Mouse (Mus musculus): ENCODE results near the gene Rpgrip1l. TPM values are rescaled to one million over a fixed set of nuclear protein-coding genes. Genes with fewer than 3 reads are reported as not detected.

The Rpgrip1l gene
- polyA plus RNA-seq, 1 experiment from 2014 or later = 9.8 TPM

- no peak for DNase-seq (ENCODE audit: extremely low spot score, low spot score)
- H3K27ac ChIP-seq = no peak overlapping the region
- 95% methylated on average over 6 of the region's 6 CpGs for WGBS
- no peak overlapping the region for H3K4me3 ChIP-seq
- H3K9me3 ChIP-seq = no peaks in the 10 kb centered on the region
- peaks cover 12% of the 10 kb centered on the region for H3K36me3 ChIP-seq (replicated peaks)
- H3K4me1 ChIP-seq = peaks cover 8% of the 10 kb centered on the region
- H3K27me3 ChIP-seq (ENCODE audit: poor library complexity, severe bottlenecking) = no peaks in the 10 kb centered on the region
These were observed 34.5 kb upstream of the Rpgrip1l start for GRCm38 (mm10) chr8:91347595-91347994.

DNA sequence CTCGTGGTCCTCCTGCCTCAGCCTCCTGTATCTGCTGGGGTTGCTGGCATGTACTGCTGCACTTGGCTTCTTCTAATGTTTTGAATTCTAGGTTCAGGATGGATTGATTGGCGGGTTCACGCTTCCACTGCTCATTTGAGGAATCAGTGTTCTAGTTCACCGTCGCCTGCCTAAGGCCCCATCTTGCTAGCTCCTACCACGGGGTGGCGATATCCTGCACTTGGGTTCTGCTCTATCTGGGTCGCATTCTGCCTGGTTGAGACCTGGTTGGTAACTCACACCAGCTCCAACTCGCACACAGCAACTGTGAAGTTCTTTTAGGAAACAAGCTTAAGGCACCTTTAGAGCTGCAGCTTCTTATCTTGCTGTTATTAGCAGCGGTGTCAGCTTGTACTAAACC, 34.1 kb upstream of the Rpgrip1l start:
- H3K27ac ChIP-seq = no peak overlapping the region
- H3K36me3 ChIP-seq (replicated peaks) = peaks cover 12% of the 10 kb centered on the region
- no peak for DNase-seq (ENCODE audit: extremely low spot score, low spot score)
- WGBS = 90% methylated on average over 10 of the region's 10 CpGs
- H3K4me3 ChIP-seq = no peak overlapping the region
- H3K9me3 ChIP-seq = no peaks in the 10 kb centered on the region
- no peaks in the 10 kb centered on the region for H3K27me3 ChIP-seq (ENCODE audit: poor library complexity, severe bottlenecking)
- H3K4me1 ChIP-seq = peaks cover 12% of the 10 kb centered on the region

- Histone ChIP-seq H3K27me3 (ENCODE audit: poor library complexity, severe bottlenecking) (no peaks in the 10 kb centered on the region), H3K27ac (no peak overlapping the region), H3K36me3 (replicated peaks) (peaks cover 3% of the 10 kb centered on the region), H3K9me3 (no peaks in the 10 kb centered on the region), H3K4me3 (no peak overlapping the region), H3K4me1 (peaks cover 21% of the 10 kb centered on the region)
- no peak for DNase-seq (ENCODE audit: extremely low spot score, low spot score)
- WGBS = 95% methylated on average over 11 of the region's 11 CpGs
These were observed 31.6 kb upstream of the Rpgrip1l start for GRCm38 (mm10) chr8:91344659-91345058.

- WGBS = 92% methylated on average over 5 of the region's 5 CpGs
- DNase-seq (ENCODE audit: extremely low spot score, low spot score) = no peak
- Histone ChIP-seq H3K4me1 (peaks cover 25% of the 10 kb centered on the region), H3K36me3 (replicated peaks) (peaks cover 4% of the 10 kb centered on the region; the same call in 1 of the 2 replicates), H3K27me3 (ENCODE audit: poor library complexity, severe bottlenecking) (no peaks in the 10 kb centered on the region), H3K27ac (no peak overlapping the region), H3K4me3 (no peak overlapping the region), H3K9me3 (no peaks in the 10 kb centered on the region)
These were observed 29.7 kb upstream of the Rpgrip1l start for GRCm38 (mm10) chr8:91342798-91343197.

DNA sequence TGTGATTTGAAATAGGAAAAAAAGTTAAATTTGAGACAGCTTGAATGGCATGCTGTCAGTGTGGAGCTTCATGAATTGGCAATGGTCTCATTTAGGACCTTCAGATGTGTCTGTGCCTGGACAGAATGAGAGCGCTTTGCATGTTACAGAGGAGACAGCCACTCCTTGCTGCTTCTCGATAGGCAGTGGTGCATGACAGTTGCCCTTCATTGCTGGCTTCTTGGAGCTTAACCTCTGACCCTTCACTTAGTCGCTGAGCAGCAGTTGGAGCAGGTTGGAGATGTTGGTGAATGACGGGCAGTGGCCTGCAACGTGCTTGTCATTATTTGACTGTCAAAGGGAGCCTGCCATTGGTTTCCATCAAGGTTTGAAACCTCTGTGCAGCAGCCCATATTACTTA, 29.1 kb upstream of the Rpgrip1l start:
- H3K9me3 ChIP-seq = peaks cover 3% of the 10 kb centered on the region; the same call in 1 of the 2 replicates
- H3K27me3 ChIP-seq (ENCODE audit: poor library complexity, severe bottlenecking) = no peaks in the 10 kb centered on the region
- H3K27ac ChIP-seq = no peak overlapping the region
- H3K4me3 ChIP-seq = no peak overlapping the region
- peaks cover 24% of the 10 kb centered on the region for H3K4me1 ChIP-seq
- no peak for DNase-seq (ENCODE audit: extremely low spot score, low spot score)
- 21% methylated on average over 5 of the region's 5 CpGs for WGBS
- peaks cover 8% of the 10 kb centered on the region; the same call in 1 of the 2 replicates for H3K36me3 ChIP-seq (replicated peaks)

DNA sequence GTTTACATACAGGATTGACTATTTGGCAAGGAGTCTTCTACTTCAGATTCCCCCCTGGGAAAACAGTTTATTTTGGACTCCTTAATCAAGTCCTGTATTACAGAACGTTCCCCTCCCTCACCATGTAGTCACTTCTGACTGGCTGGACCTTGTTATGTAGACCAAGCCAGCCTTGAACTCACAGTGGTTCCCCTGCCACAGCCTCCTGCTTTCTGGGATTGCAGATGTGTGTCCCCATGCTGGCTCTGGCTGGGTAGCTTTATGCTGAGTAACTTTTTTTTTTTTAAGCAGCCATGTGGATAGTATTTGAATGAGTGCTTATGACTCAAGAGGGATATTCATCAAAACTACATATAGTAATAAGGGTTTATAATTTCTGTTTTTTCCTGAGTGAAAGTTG, 27.7 kb upstream of the Rpgrip1l start:
- Histone ChIP-seq H3K27ac (no peak overlapping the region), H3K4me1 (peaks cover 20% of the 10 kb centered on the region), H3K4me3 (no peak overlapping the region), H3K27me3 (ENCODE audit: poor library complexity, severe bottlenecking) (no peaks in the 10 kb centered on the region), H3K9me3 (peaks cover 15% of the 10 kb centered on the region; the same call in 1 of the 2 replicates), H3K36me3 (replicated peaks) (0 out of 2 replicates have a peak, but pooled peaks cover 8% of the 10 kb centered on the region)
- DNase-seq (ENCODE audit: extremely low spot score, low spot score) = no peak
- WGBS = 90% methylated on average over 1 of the region's 1 CpGs

- Histone ChIP-seq H3K9me3 (peaks cover 16% of the 10 kb centered on the region; the same call in 1 of the 2 replicates), H3K27ac (no peak overlapping the region), H3K27me3 (ENCODE audit: poor library complexity, severe bottlenecking) (no peaks in the 10 kb centered on the region), H3K4me3 (no peak overlapping the region), H3K36me3 (replicated peaks) (peaks cover 10% of the 10 kb centered on the region; the same call in 1 of the 2 replicates), H3K4me1 (peaks cover 20% of the 10 kb centered on the region)
- DNase-seq (ENCODE audit: extremely low spot score, low spot score) = no peak
- WGBS = 90% methylated on average over 8 of the region's 8 CpGs
These were observed 26.6 kb upstream of the Rpgrip1l start for GRCm38 (mm10) chr8:91339651-91340050.

DNA sequence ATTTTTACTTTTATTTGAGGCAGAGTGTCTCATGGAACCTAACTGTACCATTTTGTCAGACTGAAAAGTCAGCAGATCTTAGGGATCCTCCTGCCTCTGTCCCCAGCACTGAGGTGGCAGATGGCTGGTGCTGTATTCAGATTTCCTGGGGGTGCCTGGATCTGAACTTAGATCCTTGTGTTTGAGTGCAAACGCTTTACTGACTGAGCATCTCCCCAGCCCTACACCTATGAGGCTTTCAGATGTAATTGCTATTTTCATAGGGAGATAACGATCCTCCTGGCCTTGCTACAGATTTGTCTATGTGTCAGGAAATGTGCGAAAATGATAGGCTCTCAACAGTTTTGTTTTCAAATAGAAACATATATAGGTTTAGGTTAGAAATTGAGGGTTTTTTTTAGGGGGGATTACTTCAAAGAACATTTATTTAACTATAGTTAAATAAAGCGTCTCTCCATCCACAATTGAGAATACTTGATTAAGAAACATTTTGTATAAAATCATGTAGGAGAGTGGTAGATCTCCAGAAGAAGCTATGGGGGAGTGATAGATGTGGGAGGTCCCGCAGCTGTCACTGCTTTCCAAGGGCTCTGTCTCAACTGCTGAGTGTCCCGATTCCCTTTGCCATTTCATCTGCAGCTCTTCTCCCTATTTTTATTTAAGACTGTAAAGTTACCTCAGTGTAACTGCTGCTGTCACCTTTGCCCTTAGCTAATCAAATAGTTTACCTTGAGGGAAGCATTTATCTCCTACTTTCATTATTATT, 25.5 kb upstream of the Rpgrip1l start:
- peaks cover 20% of the 10 kb centered on the region for H3K4me1 ChIP-seq
- peaks cover 13% of the 10 kb centered on the region; the same call in 1 of the 2 replicates for H3K36me3 ChIP-seq (replicated peaks)
- no peak for DNase-seq (ENCODE audit: extremely low spot score, low spot score)
- peaks cover 16% of the 10 kb centered on the region; the same call in 1 of the 2 replicates for H3K9me3 ChIP-seq
- no peak overlapping the region for H3K27ac ChIP-seq
- no peaks in the 10 kb centered on the region for H3K27me3 ChIP-seq (ENCODE audit: poor library complexity, severe bottlenecking)
- H3K4me3 ChIP-seq = no peak overlapping the region
- 94% methylated on average over 6 of the region's 6 CpGs for WGBS

GRCm38 (mm10) chr8:91329461-91329850, 16.4 kb upstream of the Rpgrip1l start:
- Histone ChIP-seq H3K27me3 (ENCODE audit: poor library complexity, severe bottlenecking) (no peaks in the 10 kb centered on the region), H3K4me3 (no peak overlapping the region), H3K4me1 (peaks cover 47% of the 10 kb centered on the region), H3K27ac (peak overlapping the region; percentile 63; the same call in 1 of the 2 replicates), H3K9me3 (no peaks in the 10 kb centered on the region; the same call in 1 of the 2 replicates), H3K36me3 (replicated peaks) (peaks cover 31% of the 10 kb centered on the region)
- 49% methylated on average over 6 of the region's 6 CpGs for WGBS
- no peak for DNase-seq (ENCODE audit: extremely low spot score, low spot score)

- H3K27ac ChIP-seq = peak overlapping the region; percentile 63; the same call in 1 of the 2 replicates
- peaks cover 51% of the 10 kb centered on the region for H3K4me1 ChIP-seq
- DNase-seq (ENCODE audit: extremely low spot score, low spot score) = no peak
These were observed 16.0 kb upstream of the Rpgrip1l start for GRCm38 (mm10) chr8:91329056-91329455.

DNA sequence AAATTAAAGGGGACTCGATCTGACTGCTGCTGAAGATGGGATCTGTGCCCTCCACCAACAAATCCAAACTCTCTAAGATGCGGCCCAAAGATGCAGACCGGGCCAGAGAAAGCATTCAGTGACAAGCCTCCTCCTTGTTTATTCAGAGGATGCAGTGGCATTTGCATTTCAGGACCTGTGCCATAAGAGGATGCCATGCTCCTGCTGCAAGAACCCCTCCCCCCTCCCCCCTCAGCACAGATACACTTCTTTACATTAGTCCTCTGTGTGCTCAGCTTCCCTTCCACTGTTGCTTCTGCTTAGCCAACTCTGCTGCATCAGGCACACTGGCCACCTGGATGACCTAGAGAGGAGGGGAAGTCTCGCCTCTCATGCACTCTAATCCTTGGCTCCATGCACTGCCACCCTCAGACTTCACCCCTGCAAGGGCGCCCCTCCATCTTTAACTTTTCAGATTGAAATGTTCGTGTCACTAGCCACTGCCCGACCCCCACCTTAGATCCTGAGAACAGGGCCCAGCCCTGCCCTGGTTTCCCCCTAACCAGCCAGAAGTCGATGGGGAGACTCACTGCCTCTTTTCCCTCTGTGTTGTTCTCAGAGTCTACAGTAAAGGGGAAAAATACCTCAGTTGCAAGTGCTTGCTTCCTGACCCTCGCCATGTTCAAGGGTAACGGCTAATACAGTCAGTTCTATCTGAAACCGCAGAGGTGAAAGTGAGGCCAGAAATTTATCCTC, 14.6 kb upstream of the Rpgrip1l start:
- DNase-seq (ENCODE audit: extremely low spot score, low spot score) = no peak
- peaks cover 62% of the 10 kb centered on the region for H3K4me1 ChIP-seq
- no peaks in the 10 kb centered on the region for H3K27me3 ChIP-seq (ENCODE audit: poor library complexity, severe bottlenecking)
- H3K9me3 ChIP-seq = no peaks in the 10 kb centered on the region
- H3K27ac ChIP-seq = no peak overlapping the region
- H3K36me3 ChIP-seq (replicated peaks) = peaks cover 32% of the 10 kb centered on the region
- 83% methylated on average over 11 of the region's 11 CpGs for WGBS
- no peak overlapping the region for H3K4me3 ChIP-seq

More at GRCm38 (mm10) chr8:91329056-91329455, 16.0 kb upstream of the Rpgrip1l start:
- Histone ChIP-seq H3K27me3 (ENCODE audit: poor library complexity, severe bottlenecking) (no peaks in the 10 kb centered on the region), H3K4me3 (no peak overlapping the region), H3K36me3 (replicated peaks) (peaks cover 32% of the 10 kb centered on the region), H3K9me3 (no peaks in the 10 kb centered on the region)
- WGBS = 84% methylated on average over 9 of the region's 9 CpGs

DNA sequence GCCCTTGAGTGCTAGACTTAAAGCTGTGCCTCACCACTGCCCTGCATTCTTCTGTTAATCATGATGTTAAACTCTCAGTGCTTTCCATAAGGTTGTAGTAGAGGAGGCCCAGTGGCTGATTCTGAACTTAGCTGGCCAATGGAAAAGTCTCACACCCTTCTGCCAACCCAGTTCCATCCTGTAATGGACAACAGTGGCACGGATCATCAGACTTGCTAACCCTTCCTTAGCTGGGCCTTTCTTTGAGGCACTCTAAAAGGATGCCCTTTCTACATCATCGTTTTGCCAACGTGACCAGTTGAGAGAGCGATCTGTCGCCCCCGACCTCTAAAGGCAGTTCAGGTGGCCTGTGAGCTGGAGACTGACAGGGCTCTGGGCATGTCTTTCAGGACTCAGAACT, 13.9 kb upstream of the Rpgrip1l start:
- Histone ChIP-seq H3K4me1 (peaks cover 62% of the 10 kb centered on the region), H3K27me3 (ENCODE audit: poor library complexity, severe bottlenecking) (no peaks in the 10 kb centered on the region), H3K27ac (no peak overlapping the region), H3K36me3 (replicated peaks) (peaks cover 32% of the 10 kb centered on the region), H3K9me3 (no peaks in the 10 kb centered on the region), H3K4me3 (no peak overlapping the region)
- DNase-seq (ENCODE audit: extremely low spot score, low spot score) = no peak
- 91% methylated on average over 6 of the region's 6 CpGs for WGBS

DNA sequence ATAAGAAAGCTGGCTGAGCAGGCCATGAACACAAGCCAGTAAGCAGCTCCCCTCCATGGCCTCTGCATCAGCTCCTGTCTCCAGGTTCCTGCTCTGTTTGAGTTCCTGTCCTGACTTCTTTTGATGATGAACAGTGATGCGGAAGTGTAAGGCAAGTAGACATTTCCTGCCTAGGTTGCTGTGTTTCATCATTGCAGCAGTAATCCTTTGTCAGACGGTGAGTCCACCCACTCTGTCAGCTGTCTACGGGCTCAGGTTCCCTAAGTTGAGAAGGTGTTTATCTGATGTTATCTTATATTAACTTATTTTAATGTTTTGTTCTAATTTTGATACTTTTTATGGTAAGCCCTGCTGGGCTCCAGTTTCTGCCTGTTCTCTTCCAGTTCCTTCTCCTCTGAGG, 13.0 kb upstream of the Rpgrip1l start:
- 80% methylated on average over 3 of the region's 3 CpGs for WGBS
- H3K27ac ChIP-seq = no peak overlapping the region
- no peaks in the 10 kb centered on the region for H3K9me3 ChIP-seq
- H3K4me3 ChIP-seq = no peak overlapping the region
- DNase-seq (ENCODE audit: extremely low spot score, low spot score) = no peak
- H3K4me1 ChIP-seq = peaks cover 52% of the 10 kb centered on the region
- peaks cover 36% of the 10 kb centered on the region for H3K36me3 ChIP-seq (replicated peaks)
- H3K27me3 ChIP-seq (ENCODE audit: poor library complexity, severe bottlenecking) = no peaks in the 10 kb centered on the region

All from forebrain, embryonic 10.5 days (tissue).